Mouse (Mus musculus) left cerebral cortex, adult 2 months (tissue): ENCODE results near the gene Pabpn1l. TPM values are rescaled to one million over a fixed set of nuclear protein-coding genes. Genes with fewer than 3 reads are reported as not detected.

ENCODE experiments used
- DNase-seq, 2 experiments: peaks; one replicate each; pipeline ENCODE4 v3.0.0; 2021 to 2022; ENCODE audit warnings: low spot score in 2 of 2, mixed read lengths in 1 of 2; ENCODE audit errors: extremely low spot score in 1 of 2
- H3K27ac ChIP-seq: fragments of 200-600 bp; 2 replicates; pipeline ENCODE4 v1.8.1; 2022
- H3K4me3 ChIP-seq: fragments of 200-600 bp; 2 replicates; pipeline ENCODE4 v1.8.1; 2022
- CTCF ChIP-seq: fragments of 200-600 bp; IDR thresholded peaks from 2 replicates; pipeline ENCODE4 v1.8.1; 2022; ENCODE audit warnings: antibody characterized with exemption, mild to moderate bottlenecking, moderate library complexity
- intact Hi-C: fragments of 180-260 bp; cut with DNase I; formaldehyde crosslinking; loops from one replicate; pipeline ENCODE4 v1.15.1; 2025
- microRNA-seq, 2 experiments: library from miRNA; unstranded; fragments of <30 nt; microRNA quantifications; one replicate each; pipeline ENCODE4 v1.2.0; 2021
- total RNA-seq, 2 experiments: library from RNA; stranded (reverse); gene quantifications; 2 replicates each; pipeline ENCODE4 v1.2.3; 2021

The Pabpn1l gene
- total RNA-seq, 2 experiments from 2014 or later = not detected

- no peak for DNase-seq
- no peak for TF ChIP-seq CTCF
- intact Hi-C loops = no loop called here
- no peak overlapping the region for H3K27ac ChIP-seq
- H3K4me3 ChIP-seq = no peak overlapping the region
These were observed 50.7 kb downstream of the Pabpn1l start for GRCm38 (mm10) chr8:122571750-122572267.

- TF ChIP-seq CTCF = no peak
- no peak overlapping the region for H3K27ac ChIP-seq
- DNase-seq = no peak
- H3K4me3 ChIP-seq = no peak overlapping the region
- intact Hi-C loops = no loop called here
These were observed 51.4 kb downstream of the Pabpn1l start for GRCm38 (mm10) chr8:122571153-122571552.

GRCm38 (mm10) chr8:122569996-122570395 lies 52.5 kb downstream of the Pabpn1l start:
- TF ChIP-seq CTCF = no peak
- intact Hi-C loops = loop anchor here (5.0 kb wide), 1 partner anchor 42 kb away; the partner anchor contains the start of genes Galns and Trappc2l
- no peak overlapping the region for H3K4me3 ChIP-seq
- H3K27ac ChIP-seq = no peak overlapping the region
- no peak for DNase-seq

Small RNA genes within 50 kb of the gene (microRNA-seq; reads per million reads assigned to microRNA genes)
- gene Mir6396 = 0 reads per million in 2 experiments

Other genes with a start within 250 kb of the Pabpn1l start
- 10 to 100 TPM; 42.3 to 45.0 TPM for gene Zc3h18, start 246.1 kb downstream of the Pabpn1l start, total RNA-seq
- not detected for gene Il17c, start 200.7 kb downstream of the Pabpn1l start, total RNA-seq
- gene Cyba, start 189.8 kb downstream of the Pabpn1l start, total RNA-seq = 1 to 10 TPM; 6.6 to 7.1 TPM
- 10 to 100 TPM; 20.8 to 25.3 TPM for gene Mvd, start 179.3 kb downstream of the Pabpn1l start, total RNA-seq
- gene Snai3, start 162.0 kb downstream of the Pabpn1l start, total RNA-seq = 1 to 10 TPM; 1.0 to 1.6 TPM
- 10 to 100 TPM; 37.6 to 37.9 TPM for gene Rnf166, start 146.7 kb downstream of the Pabpn1l start, total RNA-seq
- gene Ctu2, start 146.6 kb downstream of the Pabpn1l start, total RNA-seq = 10 to 100 TPM; 27.0 TPM
- gene Piezo1, start 71.4 kb downstream of the Pabpn1l start, total RNA-seq = 1 to 10 TPM; 6.8 to 7.7 TPM
- 1 to 10 TPM; 2.5 to 5.0 TPM for gene Cdt1, start 54.7 kb downstream of the Pabpn1l start, total RNA-seq
- 10 to 100 TPM; 52.8 to 56.0 TPM for gene Aprt, start 45.8 kb downstream of the Pabpn1l start, total RNA-seq
- 1 to 10 TPM; 8.1 to 8.3 TPM for gene Galns, start 11.3 kb downstream of the Pabpn1l start, total RNA-seq
- 10 to 100 TPM; 69.8 to 80.3 TPM for gene Trappc2l, start 11.1 kb downstream of the Pabpn1l start, total RNA-seq
- gene Cbfa2t3, start 76.4 kb upstream of the Pabpn1l start, total RNA-seq = 10 to 100 TPM; 32.8 to 48.8 TPM
- gene Acsf3, start 152.7 kb upstream of the Pabpn1l start, total RNA-seq = 10 to 100 TPM; 22.8 to 23.3 TPM
- 1 to 10 TPM in 1 of 2 experiments, under 1 TPM in 1; 0.97 to 1.1 TPM for gene Cdh15, start 225.2 kb upstream of the Pabpn1l start, total RNA-seq